Mouse (Mus musculus) layer of hippocampus, postnatal 10 days (tissue): ENCODE data around the gene Hs2st1. TPM values are rescaled to one million over a fixed set of nuclear protein-coding genes. Genes with fewer than 3 reads are reported as not detected.

Experiments
- DNase-seq, 2 experiments: peaks; one replicate each; pipeline ENCODE4 v3.0.0; 2021; ENCODE audit warnings: low spot score in 2 of 2
- total RNA-seq, 2 experiments: library from RNA; stranded (reverse); gene quantifications; 2 replicates each; pipeline ENCODE4 v1.2.3; 2021

The Hs2st1 gene
- total RNA-seq, 2 experiments from 2014 or later = 48.8 to 51.9 TPM

GRCm38 (mm10) chr3:144453701-144454430 is 116.1 kb downstream of the Hs2st1 start:
- DNase-seq = peak; percentile 36 to 61

- no peak for DNase-seq
These were observed 121.0 kb downstream of the Hs2st1 start for GRCm38 (mm10) chr3:144448977-144449376.

- DNase-seq = no peak
These were observed 122.1 kb downstream of the Hs2st1 start for GRCm38 (mm10) chr3:144447917-144448316.

- DNase-seq = no peak
These were observed 123.8 kb downstream of the Hs2st1 start for GRCm38 (mm10) chr3:144446081-144446634.

- DNase-seq = no peak
These were observed 132.0 kb downstream of the Hs2st1 start for GRCm38 (mm10) chr3:144437871-144438398.

- no peak for DNase-seq
These were observed 133.9 kb downstream of the Hs2st1 start for GRCm38 (mm10) chr3:144436076-144436475.

- no peak for DNase-seq
These were observed 134.7 kb downstream of the Hs2st1 start for GRCm38 (mm10) chr3:144435281-144435680.

- DNase-seq = no peak
These were observed 135.7 kb downstream of the Hs2st1 start for GRCm38 (mm10) chr3:144434276-144434675.

- no peak for DNase-seq
These were observed 136.9 kb downstream of the Hs2st1 start for GRCm38 (mm10) chr3:144433039-144433438.

GRCm38 (mm10) chr3:144432143-144432577 is 137.8 kb downstream of the Hs2st1 start:
- no peak for DNase-seq

- DNase-seq = no peak
These were observed 141.2 kb downstream of the Hs2st1 start for GRCm38 (mm10) chr3:144428514-144429431.

- peak; percentile 58 to 71 for DNase-seq
These were observed 144.9 kb downstream of the Hs2st1 start for GRCm38 (mm10) chr3:144425041-144425448.

- no peak for DNase-seq
These were observed 148.4 kb downstream of the Hs2st1 start for GRCm38 (mm10) chr3:144421404-144422180.

- DNase-seq = no peak
These were observed 156.2 kb downstream of the Hs2st1 start for GRCm38 (mm10) chr3:144413821-144414220.

GRCm38 (mm10) chr3:144412538-144413272 is 157.3 kb downstream of the Hs2st1 start:
- DNase-seq = no peak

GRCm38 (mm10) chr3:144411650-144412278 is 158.2 kb downstream of the Hs2st1 start:
- no peak for DNase-seq

GRCm38 (mm10) chr3:144411051-144411542 is 158.9 kb downstream of the Hs2st1 start:
- DNase-seq = no peak

GRCm38 (mm10) chr3:144408953-144409352 is 161.0 kb downstream of the Hs2st1 start:
- DNase-seq = no peak

- DNase-seq = no peak
These were observed 164.7 kb downstream of the Hs2st1 start for GRCm38 (mm10) chr3:144405331-144405730.
